26 mouse cellular contexts compared by ENCODE assay signal in the genomic region with DNA sequence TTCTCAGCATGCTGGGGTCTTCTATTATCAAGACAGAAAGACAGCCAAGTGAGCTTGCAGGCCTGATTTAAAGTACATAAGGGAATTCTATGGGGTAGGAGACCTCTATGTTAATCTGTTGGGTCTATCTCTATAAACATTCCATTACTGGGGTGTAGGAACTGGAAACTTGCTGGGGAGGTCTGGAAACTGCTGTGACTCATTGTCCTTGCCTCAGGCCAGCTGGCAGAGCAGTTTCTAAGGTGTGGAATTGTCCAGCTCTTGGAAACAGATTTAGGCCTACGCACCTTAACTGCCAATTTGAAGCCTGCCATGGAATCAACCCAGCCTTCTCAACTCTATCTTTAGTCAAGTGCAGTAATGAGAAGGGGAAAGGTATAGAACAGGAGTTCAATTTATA.
A peak's percentile ranks its signal among the peaks of the same experiment; 100 is the strongest.
DNase-seq lines count a peak whose midpoint lies in the region; ATAC-seq and TF ChIP-seq lines count a peak whose summit lies in the region.
"Had no signal": no experiment of that assay in that cellular context is flagged by ENCODE, and none has a peak within 500 bp of the region (broad histone marks: within the 10 kb centered on the region; RNA-seq: fewer than 3 reads in every experiment).

No protein-coding gene starts in this region.

- H3K4me3 ChIP-seq in kidney, embryonic 16.5 days (ENCODE audit: low read length), result no peak overlapping the region
- no peak overlapping the region for H3K4me3 ChIP-seq in ES-Bruce4 (ENCODE audit: low read depth, low read length)
- H3K4me3 ChIP-seq: embryonic facial prominence, embryonic 10.5 days; embryonic facial prominence, embryonic 15.5 days; forebrain, embryonic 13.5 days; gastrocnemius, adult 2 months; heart, adult 2 months; heart, embryonic 12.5 days; hindbrain, embryonic 13.5 days; left cerebral cortex, adult 2 months; limb, embryonic 12.5 days; liver, embryonic 15.5 days; midbrain, embryonic 12.5 days; neural tube, embryonic 13.5 days had no signal

- WGBS in kidney, embryonic 16.5 days, result 86% methylated on average over 1 of the region's 1 CpGs

- no peaks in the 10 kb centered on the region for H3K27me3 ChIP-seq in kidney, embryonic 16.5 days (ENCODE audit: insufficient read depth, low read length)
- no peaks in the 10 kb centered on the region; the same call in none of the 2 replicates for H3K27me3 ChIP-seq in ES-Bruce4 (ENCODE audit: control insufficient read depth, insufficient read depth, low read length, poor library complexity, severe bottlenecking)
- H3K27me3 ChIP-seq: embryonic facial prominence, embryonic 15.5 days; heart, embryonic 12.5 days; limb, embryonic 12.5 days; liver, embryonic 15.5 days had no signal

- DNase-seq in kidney, adult 18-20 months, result peak; percentile 7
- DNase-seq in ZHBTc4 (ENCODE audit: low read depth, low spot score), result peak; percentile 1
- peak; percentile 23 to 59 for DNase-seq in kidney, postnatal 25 days
- no peak for DNase-seq in cerebellum, adult 18-20 months
- no peak for DNase-seq in frontal cortex, postnatal 14 days (ENCODE audit: low spot score in 2 of 2)
- DNase-seq: adrenal gland, postnatal 14 days; cerebellum, adult 11-12 months; cerebellum, postnatal 10 days; gastrocnemius, adult 2 months; heart, adult 2 months; heart, postnatal 4 days; lung, embryonic 14.5 days had no signal

- H3K4me1 ChIP-seq in kidney, embryonic 16.5 days (ENCODE audit: insufficient read depth, low read length), result no peaks in the 10 kb centered on the region
- peaks cover 5% of the 10 kb centered on the region for H3K4me1 ChIP-seq in ES-Bruce4 (ENCODE audit: control insufficient read depth, insufficient read depth, low read length)
- H3K4me1 ChIP-seq: embryonic facial prominence, embryonic 10.5 days; embryonic facial prominence, embryonic 15.5 days; heart, embryonic 12.5 days; limb, embryonic 12.5 days; liver, embryonic 15.5 days had no signal

- H3K27ac ChIP-seq in kidney, embryonic 16.5 days (ENCODE audit: low read length), result no peak overlapping the region
- H3K27ac ChIP-seq in ES-Bruce4 (ENCODE audit: insufficient read depth, low read length), result no peak overlapping the region
- H3K27ac ChIP-seq: embryonic facial prominence, embryonic 10.5 days; embryonic facial prominence, embryonic 15.5 days; gastrocnemius, adult 2 months; heart, adult 2 months; hindbrain, embryonic 13.5 days; left cerebral cortex, adult 2 months; limb, embryonic 12.5 days; liver, embryonic 15.5 days; midbrain, embryonic 12.5 days; neural tube, embryonic 13.5 days had no signal

- no peak for TF ChIP-seq CTCF in ES-Bruce4 (IDR thresholded peaks at IDR 0.05; ENCODE audit: low read depth, low read length)

- no peak overlapping the region for H3K9ac ChIP-seq in kidney, embryonic 16.5 days (replicated peaks; ENCODE audit: low read length)
- H3K9ac ChIP-seq in ES-Bruce4 (ENCODE audit: low read depth, poor library complexity, severe bottlenecking), result no peak overlapping the region
- H3K9ac ChIP-seq: embryonic facial prominence, embryonic 15.5 days; forebrain, embryonic 13.5 days; heart, embryonic 12.5 days; hindbrain, embryonic 13.5 days; limb, embryonic 12.5 days; liver, embryonic 15.5 days; lung, embryonic 14.5 days; midbrain, embryonic 12.5 days; neural tube, embryonic 13.5 days had no signal

- no peak for ATAC-seq in kidney, embryonic 16.5 days (ENCODE audit: low FRiP score, low TSS enrichment)
- ATAC-seq: CD4-positive, CD25-positive, alpha-beta regulatory T cell, adult 4 months; intestine, embryonic 16.5 days had no signal

- H3K4me2 ChIP-seq in kidney, embryonic 16.5 days (replicated peaks; ENCODE audit: low read depth, low read length), result no peak overlapping the region
- H3K4me2 ChIP-seq: embryonic facial prominence, embryonic 15.5 days; forebrain, embryonic 13.5 days; heart, embryonic 12.5 days; hindbrain, embryonic 13.5 days; limb, embryonic 12.5 days; liver, embryonic 15.5 days; lung, embryonic 14.5 days; midbrain, embryonic 12.5 days; neural tube, embryonic 13.5 days had no signal

- peak; percentile 62 for TF ChIP-seq EP300 in ES-Bruce4 (IDR thresholded peaks at IDR 0.05; ENCODE audit: insufficient read depth, low read depth, low read length)

- H3K36me3 ChIP-seq in kidney, embryonic 16.5 days (ENCODE audit: insufficient read depth, low read length), result no peaks in the 10 kb centered on the region
- H3K36me3 ChIP-seq in ES-Bruce4 (ENCODE audit: control insufficient read depth, insufficient read depth, low read length, poor library complexity, severe bottlenecking), result no peaks in the 10 kb centered on the region; the same call in 1 of the 2 replicates
- H3K36me3 ChIP-seq: embryonic facial prominence, embryonic 10.5 days; embryonic facial prominence, embryonic 15.5 days; heart, embryonic 12.5 days; hindbrain, embryonic 13.5 days; limb, embryonic 12.5 days; liver, embryonic 15.5 days; midbrain, embryonic 12.5 days; neural tube, embryonic 13.5 days had no signal

- H3K9me3 ChIP-seq in kidney, embryonic 16.5 days (ENCODE audit: low read length), result no peaks in the 10 kb centered on the region
- no peaks in the 10 kb centered on the region for H3K9me3 ChIP-seq in ES-Bruce4 (replicated peaks; ENCODE audit: control insufficient read depth, insufficient read depth, low read length, poor library complexity, severe bottlenecking)
- H3K9me3 ChIP-seq: embryonic facial prominence, embryonic 10.5 days; embryonic facial prominence, embryonic 15.5 days; forebrain, embryonic 13.5 days; heart, embryonic 12.5 days; hindbrain, embryonic 13.5 days; limb, embryonic 12.5 days; liver, embryonic 15.5 days; midbrain, embryonic 12.5 days; neural tube, embryonic 13.5 days had no signal

- no peak for TF ChIP-seq POLR2A in ES-Bruce4 (IDR thresholded peaks at IDR 0.05; ENCODE audit: insufficient read depth, low read length)

Comparison
In these comparisons a context has a peak if more than half of its experiments do, and no peak if none do; other contexts are left out.
1. DNase-seq: peak in kidney, adult 18-20 months (single experiment), ZHBTc4 (single experiment) and kidney, postnatal 25 days (2 of 2); none in cerebellum, adult 18-20 months (0 of 2) and frontal cortex, postnatal 14 days (0 of 2).